Mouse (Mus musculus) left cerebral cortex, postnatal 14 days (tissue): ENCODE measurements around the gene Dlgap4. TPM values are rescaled to one million over a fixed set of nuclear protein-coding genes. Genes with fewer than 3 reads are reported as not detected.
A peak's percentile ranks its signal among the peaks of the same experiment; 100 is the strongest.

ENCODE experiments used
- DNase-seq, 2 experiments: peaks; one replicate each; pipeline ENCODE4 v3.0.0; 2021 to 2022; ENCODE audit warnings: low spot score in 2 of 2, mixed read lengths in 1 of 2
- intact Hi-C: fragments of 180-260 bp; cut with DNase I; formaldehyde crosslinking; loops from one replicate; pipeline ENCODE4 v1.15.1; 2025
- total RNA-seq, 2 experiments: library from RNA; stranded (reverse); gene quantifications; 2 replicates each; pipeline ENCODE4 v1.2.3; 2021

Gene Dlgap4
- total RNA-seq, 2 experiments from 2014 or later: 234 to 242 TPM

- intact Hi-C loops: no loop called here
- peak in 1 of 2 experiments; percentile 76 for DNase-seq
Observed at GRCm38 (mm10) chr2:156685999-156686398, 72.5 kb downstream of the Dlgap4 start.

- intact Hi-C loops: no loop called here
- no peak for DNase-seq
Observed at GRCm38 (mm10) chr2:156686754-156687153, 73.2 kb downstream of the Dlgap4 start.

DNA sequence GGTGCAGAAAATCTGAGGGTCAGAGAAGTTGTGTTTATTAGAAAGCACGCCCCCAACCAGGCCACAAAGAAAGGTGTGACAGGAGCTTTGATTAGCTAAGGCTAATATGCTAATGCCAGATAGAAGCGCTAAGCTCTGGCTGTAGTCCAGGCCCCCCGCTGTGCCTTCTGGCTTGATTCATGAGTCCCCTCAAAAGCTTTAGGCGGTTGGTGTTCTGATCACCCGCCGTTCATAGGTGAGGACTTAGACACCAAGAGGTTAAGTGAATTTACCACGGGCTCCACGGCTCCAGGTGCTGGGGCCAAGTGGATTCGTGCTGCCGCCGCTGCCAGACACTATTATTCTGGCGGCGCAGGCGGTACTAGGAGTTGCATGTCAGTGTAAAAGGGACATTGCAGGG, 75.1 kb downstream of the Dlgap4 start:
- intact Hi-C loops: no loop called here
- DNase-seq: peak in 1 of 2 experiments; percentile 40

DNA sequence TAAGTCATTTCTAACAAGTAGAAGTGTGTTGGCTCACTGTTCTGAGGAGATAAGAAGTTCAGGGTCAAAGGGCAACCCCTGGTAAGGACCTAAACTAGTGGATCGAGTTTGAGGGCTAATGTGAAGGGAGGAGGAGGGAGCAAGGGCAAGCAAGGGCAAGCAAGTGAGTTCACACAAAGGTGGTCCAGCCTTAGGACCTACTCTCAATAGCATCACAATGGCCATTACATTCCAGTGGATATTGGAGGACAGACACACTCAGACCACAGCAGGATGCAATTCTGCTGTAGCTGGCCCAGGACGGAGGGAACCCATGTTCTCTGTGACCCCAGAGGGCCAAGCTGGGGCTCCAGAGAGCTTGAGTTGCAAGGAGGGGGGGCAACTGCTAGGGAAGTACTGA, 77.3 kb downstream of the Dlgap4 start:
- intact Hi-C loops: no loop called here
- no peak for DNase-seq

DNA sequence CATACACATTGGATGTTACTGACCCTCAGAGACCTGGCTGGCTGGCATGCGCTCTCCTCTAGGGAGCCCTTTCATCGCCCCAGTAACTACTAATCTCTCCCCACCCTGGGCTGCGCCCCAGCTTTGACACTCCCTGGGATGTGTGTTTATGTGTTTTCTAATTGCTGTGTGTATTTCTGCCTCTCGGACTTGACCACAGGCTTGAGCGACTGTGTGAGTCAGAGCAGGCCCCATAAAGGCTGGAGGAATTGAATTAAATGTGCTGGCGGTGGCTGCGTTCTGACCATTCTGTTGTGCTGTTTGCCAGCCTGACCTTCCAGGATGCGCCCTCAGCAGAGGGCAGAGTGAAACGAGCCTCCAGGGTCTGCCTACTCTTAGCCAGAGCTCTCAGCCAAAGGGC, 78.2 kb downstream of the Dlgap4 start:
- no peak for DNase-seq
- intact Hi-C loops: no loop called here

DNA sequence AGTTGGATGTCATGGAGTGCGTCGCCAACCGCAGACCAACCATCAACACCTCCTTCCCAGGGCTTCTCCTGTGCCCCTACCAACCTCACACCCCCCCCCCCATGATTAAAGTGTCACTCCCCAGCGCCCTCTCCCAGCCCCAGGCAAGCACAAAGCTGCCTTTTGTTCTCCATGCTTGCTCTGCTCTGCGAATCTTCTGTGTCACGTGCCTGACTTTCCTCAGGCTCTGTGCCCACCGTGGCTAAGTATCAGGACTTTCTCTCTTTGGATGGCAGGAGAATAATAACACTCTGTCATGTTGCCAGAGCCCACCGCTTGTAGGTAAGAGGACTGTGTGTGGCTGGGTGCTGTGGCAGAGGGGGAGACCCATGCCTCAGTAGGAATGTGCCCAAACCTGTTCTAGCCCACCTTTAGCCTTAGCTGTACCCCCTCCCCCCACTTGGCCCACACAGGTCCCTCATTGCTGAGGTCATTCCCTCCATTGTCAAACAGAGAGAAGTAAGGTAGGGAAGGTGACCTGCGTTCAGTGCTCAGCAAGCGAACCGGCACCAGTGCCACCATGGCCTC, 79.8 kb downstream of the Dlgap4 start:
- no peak for DNase-seq
- intact Hi-C loops: no loop called here

GRCm38 (mm10) chr2:156697261-156697660, 83.8 kb downstream of the Dlgap4 start:
- intact Hi-C loops: no loop called here
- no peak for DNase-seq

GRCm38 (mm10) chr2:156698168-156698567, 84.7 kb downstream of the Dlgap4 start:
- intact Hi-C loops: no loop called here
- DNase-seq: no peak

DNA sequence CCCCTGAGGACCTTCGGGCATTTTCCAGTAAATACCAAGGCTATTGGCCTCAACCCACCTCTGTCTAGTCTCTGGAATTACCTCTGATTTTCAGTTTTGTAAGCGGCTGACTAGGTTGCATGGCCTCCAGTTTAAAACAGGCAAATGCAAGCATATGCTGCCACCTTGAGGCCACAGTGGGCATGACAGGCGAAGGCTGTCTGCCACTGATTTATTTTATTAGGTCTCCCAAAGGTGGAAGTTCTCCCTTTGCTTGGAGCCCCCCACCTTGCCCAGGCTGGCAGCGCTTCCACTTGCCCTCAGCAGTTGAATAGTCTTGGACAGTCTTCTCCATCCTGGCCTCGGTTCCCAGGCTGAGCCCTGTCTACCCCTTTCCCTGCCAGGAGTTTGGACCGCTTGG, 92.0 kb downstream of the Dlgap4 start:
- DNase-seq: peak; percentile 85 to 89
- intact Hi-C loops: loop anchor here (2.0 kb wide), 2 partner anchors 93 to 175 kb away; partner anchors contain the start of gene Dlgap4

DNA sequence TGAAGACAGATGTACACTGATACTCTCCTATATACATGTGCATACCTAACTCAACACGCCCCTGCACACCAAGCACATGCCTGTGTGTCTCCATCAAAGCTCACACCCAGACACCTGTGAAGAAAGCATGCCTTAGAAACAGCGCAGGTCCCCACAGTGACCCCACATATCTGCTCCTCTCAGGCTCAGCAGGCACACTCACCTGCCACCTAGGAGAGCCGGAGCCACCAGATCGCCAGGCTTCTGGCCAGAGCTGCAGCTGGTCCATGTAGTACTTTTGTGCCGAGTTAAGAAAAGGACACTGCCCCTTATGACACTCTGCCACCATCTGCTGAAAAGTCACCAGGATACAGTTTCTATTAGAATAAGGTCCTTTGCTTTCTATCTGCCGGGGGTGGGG, 103.2 kb downstream of the Dlgap4 start:
- intact Hi-C loops: loop anchor here (5.0 kb wide), 1 partner anchor 49 kb away; no protein-coding TSS in a partner anchor
- DNase-seq: no peak

DNA sequence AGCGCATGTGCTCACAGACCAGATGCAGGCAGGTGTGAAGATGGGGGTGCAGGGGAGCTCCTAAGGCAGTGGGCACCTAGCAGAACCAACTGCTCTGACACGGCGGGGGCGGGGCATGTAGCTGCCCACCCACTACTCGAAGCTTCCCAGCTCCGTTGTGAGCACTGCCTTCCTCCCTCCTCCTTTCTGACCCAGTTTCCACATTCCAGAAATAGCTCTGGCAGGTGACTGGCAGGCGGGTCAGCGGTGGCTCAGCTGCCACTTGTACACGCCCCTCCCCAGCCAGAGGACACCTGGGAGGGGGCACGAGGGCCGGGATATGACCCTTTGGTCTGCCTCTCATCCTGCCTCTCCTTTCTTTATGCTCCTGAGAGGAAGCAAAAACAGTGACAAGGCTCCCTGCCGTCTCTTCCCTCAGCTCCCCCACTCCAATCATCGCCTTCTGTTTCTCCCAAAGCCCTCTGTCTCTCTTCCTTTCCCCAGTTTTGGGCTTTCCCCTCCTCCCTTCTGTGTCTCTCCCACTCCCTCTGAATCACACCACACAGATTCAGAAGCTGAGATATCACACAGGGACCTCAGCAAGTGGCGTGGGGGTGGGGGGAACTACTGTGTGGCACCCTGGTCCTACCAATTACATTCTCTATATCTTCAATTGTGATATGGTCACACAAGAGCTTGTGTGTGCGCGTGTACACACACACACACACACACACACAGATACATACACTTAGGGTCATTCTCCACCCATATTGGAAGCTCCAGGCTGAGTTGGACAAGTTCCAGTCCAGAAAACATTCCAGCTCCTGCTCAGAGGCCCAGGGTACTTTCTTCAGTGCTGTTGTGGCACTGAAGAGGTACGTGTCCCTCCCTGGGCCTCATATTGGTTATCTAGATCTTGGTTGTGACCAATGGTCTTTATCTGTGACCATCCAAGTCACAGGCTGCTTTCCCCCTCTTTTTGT, 104.1 kb downstream of the Dlgap4 start:
- intact Hi-C loops: loop anchor here (5.0 kb wide), 1 partner anchor 50 kb away; no protein-coding TSS in a partner anchor
- DNase-seq: peak; percentile 78 to 87

- intact Hi-C loops: loop anchor here (5.0 kb wide), 1 partner anchor 51 kb away; no protein-coding TSS in a partner anchor
Observed at GRCm38 (mm10) chr2:156718793-156719192, 105.3 kb downstream of the Dlgap4 start.

DNA sequence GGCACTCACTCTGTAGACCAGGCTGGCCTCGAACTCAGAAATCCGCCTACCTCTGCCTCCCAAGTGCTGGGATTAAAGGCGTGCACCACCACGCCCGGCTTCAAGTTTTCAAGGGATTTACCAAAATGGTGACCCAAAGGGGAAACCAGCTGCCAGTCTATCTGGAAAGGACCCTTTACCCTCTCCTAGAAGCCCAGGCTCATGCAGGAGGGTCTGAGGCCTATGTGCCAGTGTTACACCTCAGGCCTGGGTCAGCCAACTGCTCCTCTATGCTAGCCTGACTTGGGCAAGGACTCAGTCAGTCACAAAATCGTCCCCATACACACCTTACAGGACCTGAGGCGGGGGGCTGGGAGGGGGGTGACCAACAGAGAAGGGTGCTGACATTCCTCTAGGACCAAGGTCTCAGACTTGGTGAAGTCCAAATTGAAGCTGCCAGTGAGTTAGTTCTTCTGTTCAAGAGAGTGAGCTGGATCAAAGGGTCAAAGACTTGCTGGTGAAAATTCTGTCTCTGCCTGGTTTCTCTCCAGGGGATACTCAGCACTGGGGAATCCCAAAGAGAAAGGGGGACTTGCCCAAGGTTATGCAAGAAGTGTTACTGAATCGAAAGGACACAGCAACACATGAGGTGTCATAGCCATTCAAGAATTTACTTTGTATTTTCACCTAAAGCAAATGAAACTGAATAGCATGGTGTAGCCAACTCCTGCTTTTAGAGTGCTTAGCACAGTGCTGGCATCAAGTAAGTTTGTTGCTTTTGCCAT, 106.2 kb downstream of the Dlgap4 start:
- DNase-seq: no peak
- intact Hi-C loops: loop anchor here (5.0 kb wide), 1 partner anchor 52 kb away; no protein-coding TSS in a partner anchor

More at GRCm38 (mm10) chr2:156718793-156719192, 105.3 kb downstream of the Dlgap4 start:
- no peak for DNase-seq

GRCm38 (mm10) chr2:156720313-156720674, 106.8 kb downstream of the Dlgap4 start:
- no peak for DNase-seq
- intact Hi-C loops: no loop called here

DNA sequence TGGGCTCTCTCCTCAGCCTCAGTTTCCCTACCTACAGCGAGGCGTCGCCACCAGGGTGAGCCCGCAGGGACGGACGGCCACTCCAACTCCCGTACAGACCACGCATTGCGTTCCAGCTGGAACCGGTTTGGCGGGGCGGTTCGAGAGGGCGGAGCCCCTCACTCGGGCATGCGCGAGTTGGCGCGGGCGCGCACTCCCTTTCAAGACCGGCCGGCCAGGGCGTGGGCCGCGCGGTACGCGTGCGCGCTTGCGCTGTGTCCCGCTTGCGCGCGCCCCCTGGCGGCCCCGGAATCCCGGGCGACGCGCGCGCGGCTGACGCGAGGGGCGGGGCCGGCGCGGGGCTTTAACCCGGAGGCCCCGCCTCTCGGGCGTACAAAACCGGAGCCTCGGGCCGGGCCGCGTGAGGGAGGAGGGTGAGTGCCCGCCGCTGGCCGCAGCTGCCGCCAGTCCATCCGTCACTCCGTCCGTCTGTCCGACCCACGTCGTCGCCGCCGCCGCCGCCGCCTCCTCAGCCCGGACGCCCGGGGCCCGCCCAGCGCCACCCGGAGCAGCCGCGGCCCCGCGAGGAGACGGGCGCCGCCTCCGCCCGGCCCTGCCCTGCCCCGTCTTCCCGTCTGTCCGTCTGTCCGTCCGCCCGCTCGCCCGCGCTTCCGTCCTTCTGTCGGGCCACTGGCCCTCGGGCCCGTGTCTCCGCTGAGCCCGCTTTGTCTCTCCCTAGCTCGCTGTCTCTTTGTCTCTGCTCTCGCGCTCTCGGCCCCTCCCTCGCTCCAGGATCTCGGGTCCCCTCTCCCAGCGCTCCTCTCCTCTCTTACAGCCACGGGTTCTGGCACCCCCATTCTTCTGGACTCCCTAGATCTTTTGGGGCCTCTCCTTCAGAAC, 107.4 kb downstream of the Dlgap4 start:
- intact Hi-C loops: no loop called here
- DNase-seq: peak; percentile 96

GRCm38 (mm10) chr2:156721554-156722070, 108.1 kb downstream of the Dlgap4 start:
- no peak for DNase-seq
- intact Hi-C loops: no loop called here

- intact Hi-C loops: no loop called here
- peak; percentile 73 to 84 for DNase-seq
Observed at GRCm38 (mm10) chr2:156722071-156722575, 108.6 kb downstream of the Dlgap4 start.

DNA sequence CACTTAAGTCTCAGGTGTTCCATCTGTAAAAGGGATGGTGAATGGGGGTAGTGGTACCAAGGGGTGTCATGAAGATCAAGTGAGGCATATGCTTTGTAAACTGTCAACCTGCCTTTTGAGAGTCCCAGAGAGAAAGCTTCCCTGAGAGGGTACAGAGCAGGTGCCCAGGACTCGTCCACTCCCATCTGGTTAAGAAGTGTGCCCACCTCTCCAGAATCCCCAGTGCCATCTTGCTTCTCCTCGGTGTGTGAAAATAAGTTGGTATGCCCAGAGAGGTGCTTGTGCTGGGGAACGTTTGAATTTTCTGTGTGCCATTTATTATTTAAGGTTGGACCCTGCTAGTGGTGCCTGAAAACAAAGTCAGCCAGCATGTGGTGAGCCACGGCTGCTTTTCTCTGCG, 109.2 kb downstream of the Dlgap4 start:
- DNase-seq: no peak
- intact Hi-C loops: no loop called here
